In the genomic region with DNA sequence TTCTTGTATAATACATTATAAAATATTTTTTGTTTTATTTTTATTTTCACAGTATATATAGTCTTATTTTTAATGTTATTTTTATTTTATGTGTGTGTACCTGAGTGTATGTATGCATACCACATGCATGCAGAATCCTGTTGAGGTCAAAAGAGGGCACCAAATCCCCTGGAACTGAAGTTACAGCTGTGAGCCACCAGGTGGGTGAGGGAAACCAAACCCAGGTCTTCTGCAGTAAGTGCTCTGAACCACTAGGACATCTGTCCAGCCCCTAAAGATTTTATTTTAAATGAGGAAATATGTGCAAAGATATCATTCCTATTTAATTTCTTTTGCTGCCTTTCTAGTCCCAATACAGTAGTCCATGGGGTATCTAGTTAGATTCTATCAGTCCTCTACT, we compare ENCODE assay signal across 20 mouse cellular contexts. TPM values are rescaled to one million over a fixed set of nuclear protein-coding genes. Genes with fewer than 3 reads are reported as not detected.
DNase-seq lines count a peak whose midpoint lies in the region; ATAC-seq and TF ChIP-seq lines count a peak whose summit lies in the region.
"Had no signal": no experiment of that assay in that cellular context is flagged by ENCODE, and none has a peak within 500 bp of the region (broad histone marks: within the 10 kb centered on the region; RNA-seq: fewer than 3 reads in every experiment).

No protein-coding gene starts in this region.

- intact Hi-C loops in heart, adult 2 months (cut with DNase I): no loop called here
- intact Hi-C loops in heart, postnatal 14 days (cut with DNase I): no loop called here
- intact Hi-C loops in gastrocnemius, adult 2 months (cut with DNase I): no loop called here

- no peak overlapping the region for H3K9ac ChIP-seq in heart, adult 2 months (ENCODE audit: low read depth, low read length)
- no peak overlapping the region for H3K9ac ChIP-seq in midbrain, postnatal 0 days (replicated peaks; ENCODE audit: low read length, poor library complexity, severe bottlenecking)
- no peak overlapping the region for H3K9ac ChIP-seq in midbrain, embryonic 13.5 days (replicated peaks)
- H3K9ac ChIP-seq: embryonic facial prominence, embryonic 12.5 days; heart, embryonic 13.5 days; liver, embryonic 13.5 days had no signal

- no peak for DNase-seq in heart, adult 2 months
- no peak for DNase-seq in heart, postnatal 14 days
- DNase-seq in midbrain, postnatal 0 days (ENCODE audit: low spot score): no peak
- DNase-seq in cerebellum, adult 11-12 months: no peak
- DNase-seq in gastrocnemius, adult 2 months: no peak
- DNase-seq: adrenal gland, postnatal 25 days; cerebellum, postnatal 25 days; gastrocnemius, postnatal 36 days; kidney, adult 11 months; kidney, postnatal 25 days; left cerebral cortex, postnatal 4 days; liver, embryonic 13.5 days; right cerebral cortex, adult 18-20 months; thymus, postnatal 25 days had no signal

- H3K36me3 ChIP-seq in heart, adult 2 months (ENCODE audit: control insufficient read depth, insufficient read depth, low read length): no peaks in the 10 kb centered on the region
- H3K36me3 ChIP-seq in midbrain, postnatal 0 days (ENCODE audit: insufficient read depth, low read length): peaks cover 23% of the 10 kb centered on the region
- H3K36me3 ChIP-seq in midbrain, embryonic 13.5 days: 0 out of 2 replicates have a peak, but pooled peaks cover 9% of the 10 kb centered on the region
- H3K36me3 ChIP-seq: embryonic facial prominence, embryonic 12.5 days; liver, embryonic 13.5 days had no signal

- peak; percentile 22; the same call in 1 of the 2 replicates for TF ChIP-seq CTCF in heart, adult 2 months (IDR thresholded peaks at IDR 0.05)
- TF ChIP-seq CTCF in midbrain, postnatal 0 days (IDR thresholded peaks at IDR 0.05): 0 out of 2 replicates have a peak, but pooled peaks have one; percentile 34
- TF ChIP-seq CTCF in gastrocnemius, adult 2 months (IDR thresholded peaks at IDR 0.05): no peak; the same call in 1 of the 2 replicates

- no peak for TF ChIP-seq EP300 in heart, adult 2 months (IDR thresholded peaks at IDR 0.05; ENCODE audit: insufficient read depth, low read depth, low read length)

- no peak overlapping the region for H3K4me3 ChIP-seq in heart, adult 2 months
- H3K4me3 ChIP-seq in midbrain, postnatal 0 days (ENCODE audit: low read depth, low read length): no peak overlapping the region
- H3K4me3 ChIP-seq in midbrain, embryonic 13.5 days (replicated peaks): no peak overlapping the region
- H3K4me3 ChIP-seq in gastrocnemius, adult 2 months: no peak overlapping the region
- H3K4me3 ChIP-seq: embryonic facial prominence, embryonic 12.5 days; heart, embryonic 13.5 days; liver, embryonic 13.5 days had no signal

- no peaks in the 10 kb centered on the region for H3K4me1 ChIP-seq in heart, adult 2 months (ENCODE audit: control insufficient read depth, insufficient read depth, low read length)
- H3K4me1 ChIP-seq in midbrain, postnatal 0 days (ENCODE audit: insufficient read depth, low read length): no peaks in the 10 kb centered on the region
- H3K4me1 ChIP-seq in midbrain, embryonic 13.5 days (replicated peaks): no peaks in the 10 kb centered on the region
- H3K4me1 ChIP-seq: embryonic facial prominence, embryonic 12.5 days; heart, embryonic 13.5 days; liver, embryonic 13.5 days had no signal

- H3K9me3 ChIP-seq in midbrain, postnatal 0 days (ENCODE audit: low read length): no peaks in the 10 kb centered on the region
- H3K9me3 ChIP-seq in midbrain, embryonic 13.5 days: no peaks in the 10 kb centered on the region
- H3K9me3 ChIP-seq: embryonic facial prominence, embryonic 12.5 days; heart, embryonic 13.5 days; liver, embryonic 13.5 days had no signal

- ATAC-seq in midbrain, postnatal 0 days (ENCODE audit: low FRiP score): no peak
- ATAC-seq in midbrain, embryonic 13.5 days: no peak
- ATAC-seq in common myeloid progenitor, adult 5-6 weeks (replicated peaks; ENCODE audit: low read depth, poor library complexity, severe bottlenecking): 0 out of 2 replicates have a peak, but pooled peaks have one; percentile 54
- ATAC-seq in monocyte, adult 5-6 weeks (replicated peaks; ENCODE audit: insufficient number of reproducible peaks, low FRiP score, low TSS enrichment, poor library complexity, severe bottlenecking): no peak

- TF ChIP-seq POLR2A in heart, adult 2 months (IDR thresholded peaks at IDR 0.05; ENCODE audit: insufficient read depth, low read depth, low read length): no peak

- no peak overlapping the region for H3K4me2 ChIP-seq in midbrain, postnatal 0 days (ENCODE audit: low read depth, low read length, poor library complexity, severe bottlenecking)
- no peak overlapping the region for H3K4me2 ChIP-seq in midbrain, embryonic 13.5 days (replicated peaks)
- H3K4me2 ChIP-seq: embryonic facial prominence, embryonic 12.5 days; heart, embryonic 13.5 days; liver, embryonic 13.5 days; midbrain, embryonic 11.5 days had no signal

- H3K79me2 ChIP-seq in heart, adult 2 months (replicated peaks; ENCODE audit: control insufficient read depth, insufficient read depth, low read length): no peaks in the 10 kb centered on the region

- H3K27me3 ChIP-seq in heart, adult 2 months (ENCODE audit: control insufficient read depth, insufficient read depth, low read length): no peaks in the 10 kb centered on the region
- H3K27me3 ChIP-seq in midbrain, postnatal 0 days (ENCODE audit: insufficient read depth, low read length): no peaks in the 10 kb centered on the region
- H3K27me3 ChIP-seq in midbrain, embryonic 13.5 days: no peaks in the 10 kb centered on the region
- H3K27me3 ChIP-seq: embryonic facial prominence, embryonic 12.5 days; heart, embryonic 13.5 days; liver, embryonic 13.5 days had no signal

- H3K27ac ChIP-seq in heart, adult 2 months: no peak overlapping the region
- no peak overlapping the region for H3K27ac ChIP-seq in midbrain, postnatal 0 days (ENCODE audit: low read depth, low read length)
- H3K27ac ChIP-seq in midbrain, embryonic 13.5 days: no peak overlapping the region
- no peak overlapping the region for H3K27ac ChIP-seq in gastrocnemius, adult 2 months
- H3K27ac ChIP-seq: embryonic facial prominence, embryonic 12.5 days; heart, embryonic 13.5 days; liver, embryonic 13.5 days had no signal

RNA-seq across cellular contexts. Expression of a gene that starts 41.2 kb away (rescaled TPM):
- total RNA-seq in heart, adult 2 months (2021): 1 to 10 TPM; 6.8 to 7.0 TPM
- 2.8 and 5.4 TPM in 2 replicates for polyA plus RNA-seq in heart, adult 2 months (2012; rRNA removed)
- total RNA-seq in heart, postnatal 14 days (2021): 1 to 10 TPM; 6.7 to 8.6 TPM
- 22.3 and 25.0 TPM in 2 replicates for total RNA-seq in midbrain, postnatal 0 days (2014; rRNA removed)
- 5.4 and 7.1 TPM in 2 replicates for polyA plus RNA-seq in midbrain, postnatal 0 days (2015; fragmentation: Nextera tagmentation; extraction: Ambion mirVana)
- 3.8 and 4.8 TPM in 2 replicates for polyA plus RNA-seq in midbrain, embryonic 13.5 days (2015; fragmentation: Nextera tagmentation; extraction: Ambion mirVana)
- total RNA-seq in common myeloid progenitor, adult 5-6 weeks (2017): not detected in 2 replicates
- 0.57 to 1.4 TPM (median 0.64 TPM) in 3 replicates for total RNA-seq in monocyte, adult 5-6 weeks (2017)
- 1 to 10 TPM in 1 of 2 experiments, under 1 TPM in 1; 0.71 to 1.2 TPM for total RNA-seq in gastrocnemius, adult 2 months (2021)
